Mouse (Mus musculus): ENCODE results near the gene Gm6358. TPM values are rescaled to one million over a fixed set of nuclear protein-coding genes. Genes with fewer than 3 reads are reported as not detected.
"Not testable (repeated sequence)": the region's sequence is repeated elsewhere in the genome, so short reads cannot be mapped to it uniquely, and the experiment has no call there.

Gene Gm6358
- total RNA-seq (2021), result not detected in 2 replicates
- long read RNA-seq, result 0 reads

GRCm38 (mm10) chr16:89140551-89140950 lies at the start of gene Gm6358:
Gm6358 (plus strand) TSS chr16:89140851.
- DNase-seq, result no peak

- no peak for DNase-seq
Observed at GRCm38 (mm10) chr16:89150786-89151185, 10.1 kb downstream of the Gm6358 start, which contains the start of gene Gm10061. Gm10061 (plus strand) TSS chr16:89151086.

GRCm38 (mm10) chr16:89157652-89158051 lies 17.0 kb downstream of the Gm6358 start, which contains the start of gene Gm9789:
Gm9789 (plus strand) TSS chr16:89157952.
- no peak for DNase-seq

GRCm38 (mm10) chr16:89169190-89169589 lies 28.5 kb downstream of the Gm6358 start, which contains the start of gene Gm7735:
Gm7735 (plus strand) TSS chr16:89169490.
- not testable (repeated sequence) for DNase-seq

- no peak for DNase-seq
Observed at GRCm38 (mm10) chr16:89174435-89174834, 33.8 kb downstream of the Gm6358 start, which contains the start of gene 1110057P08Rik. 1110057P08Rik (plus strand) TSS chr16:89174735.

- DNase-seq, result no peak
Observed at GRCm38 (mm10) chr16:89188621-89189020, 48.0 kb downstream of the Gm6358 start.

Other genes with a start within 250 kb of the Gm6358 start
- gene Krtap19-5, start 244.4 kb upstream of the Gm6358 start, total RNA-seq (2021), result not detected in 2 replicates
- not detected in 2 replicates for gene Krtap19-9b, start 208.6 kb upstream of the Gm6358 start, total RNA-seq (2021)
- not detected in 2 replicates for gene Krtap16-3, start 178.0 kb upstream of the Gm6358 start, total RNA-seq (2021)
- not detected in 2 replicates for gene Krtap22-2, start 130.1 kb upstream of the Gm6358 start, total RNA-seq (2021)
- not detected in 2 replicates for gene Gm10229, start 125.6 kb upstream of the Gm6358 start, total RNA-seq (2021)
- not detected in 2 replicates for gene Krtap6-1, start 109.2 kb upstream of the Gm6358 start, total RNA-seq (2021)
- not detected in 2 replicates for gene Gm10228, start 99.4 kb upstream of the Gm6358 start, total RNA-seq (2021)
- not detected in 2 replicates for gene Krtap6-5, start 93.0 kb upstream of the Gm6358 start, total RNA-seq (2021)
- gene 1110025L11Rik, start 76.8 kb upstream of the Gm6358 start, total RNA-seq (2021), result not detected in 2 replicates
- gene Krtap6-3, start 56.8 kb upstream of the Gm6358 start, total RNA-seq (2021), result not detected in 2 replicates
- not detected in 2 replicates for gene Gm10061, start 10.2 kb downstream of the Gm6358 start, total RNA-seq (2021)
- gene Gm9789, start 17.1 kb downstream of the Gm6358 start, total RNA-seq (2021), result not detected in 2 replicates
- gene Gm7735, start 28.6 kb downstream of the Gm6358 start, total RNA-seq (2021), result not detected in 2 replicates
- not detected in 2 replicates for gene 1110057P08Rik, start 33.9 kb downstream of the Gm6358 start, total RNA-seq (2021)
- gene Krtap20-2, start 65.0 kb downstream of the Gm6358 start, total RNA-seq (2021), result not detected in 2 replicates

Measured in adrenal gland, postnatal 25 days (tissue).